Mouse (Mus musculus) embryonic facial prominence, embryonic 14.5 days (tissue): Measurements from ENCODE around the gene Ntm. TPM values are rescaled to one million over a fixed set of nuclear protein-coding genes. Genes with fewer than 3 reads are reported as not detected.

Experiments used
- ATAC-seq: fragments of 200-750 bp; cut with Nextera tagmentation; 2 replicates; pipeline ENCODE4 v1.8.0; 2017; ENCODE audit warnings: low read depth, moderate number of reproducible peaks, moderate TSS enrichment
- DNase-seq: peaks from one replicate; pipeline ENCODE4 v3.0.0-alpha.2; 2015; ENCODE audit warnings: low spot score
- H3K27ac ChIP-seq: fragments of 300-500 bp; sonication (generic); replicated peaks from 2 replicates; pipeline ENCODE4 v1.5.1; 2014; ENCODE audit warnings: low read depth, mild to moderate bottlenecking, low read length, moderate library complexity
- H3K27me3 ChIP-seq: fragments of 300-500 bp; sonication (generic); replicated peaks from 2 replicates; pipeline ENCODE4 v1.6.1; 2014; ENCODE audit warnings: low read length; ENCODE audit not compliant: control insufficient read depth, insufficient read depth
- H3K36me3 ChIP-seq: fragments of 300-500 bp; sonication (generic); 2 replicates; pipeline ENCODE4 v1.6.1; 2014; ENCODE audit warnings: low read length, mixed read lengths; ENCODE audit not compliant: control insufficient read depth, insufficient read depth
- H3K4me1 ChIP-seq: fragments of 300-500 bp; sonication (generic); 2 replicates; pipeline ENCODE4 v1.6.1; 2014; ENCODE audit warnings: antibody characterized with exemption, low read length; ENCODE audit not compliant: control insufficient read depth, insufficient read depth
- H3K4me2 ChIP-seq: fragments of 300-500 bp; sonication (generic); 2 replicates; pipeline ENCODE4 v1.6.1; 2014; ENCODE audit warnings: low read depth, mild to moderate bottlenecking, low read length, moderate library complexity, mixed read lengths
- H3K4me3 ChIP-seq: fragments of 300-500 bp; sonication (generic); 2 replicates; pipeline ENCODE4 v1.5.1; 2014; ENCODE audit warnings: low read depth, mild to moderate bottlenecking, low read length
- H3K9ac ChIP-seq: fragments of 300-500 bp; sonication (generic); 2 replicates; pipeline ENCODE4 v1.6.1; 2014; ENCODE audit warnings: low read depth, mild to moderate bottlenecking, low read length, moderate library complexity, mixed read lengths
- H3K9me3 ChIP-seq: fragments of 300-500 bp; sonication (generic); 2 replicates; pipeline ENCODE4 v1.6.1; 2016; ENCODE audit warnings: low read length; ENCODE audit not compliant: control insufficient read depth
- WGBS: fragments of 180-500 bp; shearing (Covaris S2); extraction: QIAGEN DNeasy Blood & Tissue Kit; methylation state at CpG from one replicate; pipeline ENCODE4 v1.1.7; 2014; 5-methylcytosine and 5-hydroxymethylcytosine counted together
- polyA plus RNA-seq: library from polyadenylated mRNA; unstranded; fragments of >200 nt; fragmentation: Nextera tagmentation; extraction: Ambion mirVana; gene quantifications from 2 replicates; pipeline ENCODE4 v1.2.1, GENCODE M21; 2014

Gene Ntm
- polyA plus RNA-seq, 1 experiment from 2014 or later: 28.2 TPM

- Histone ChIP-seq H3K9me3 (no peaks in the 10 kb centered on the region), H3K4me3 (no peak overlapping the region), H3K27ac (no peak overlapping the region), H3K27me3 (peaks cover 30% of the 10 kb centered on the region; the same call in 1 of the 2 replicates), H3K4me2 (no peak overlapping the region), H3K36me3 (no peaks in the 10 kb centered on the region), H3K9ac (no peak overlapping the region), H3K4me1 (no peaks in the 10 kb centered on the region; the same call in 1 of the 2 replicates)
- ATAC-seq: no peak
- WGBS: 59% methylated on average over 8 of the region's 8 CpGs
- DNase-seq: no peak
Observed at GRCm38 (mm10) chr9:29409216-29409907, 553.6 kb downstream of the Ntm start.

- H3K4me1 ChIP-seq: no peaks in the 10 kb centered on the region; the same call in 1 of the 2 replicates
- DNase-seq: no peak
- H3K9ac ChIP-seq: no peak overlapping the region
- no peak for ATAC-seq
- H3K4me3 ChIP-seq: no peak overlapping the region
- no peaks in the 10 kb centered on the region for H3K9me3 ChIP-seq
- H3K4me2 ChIP-seq: no peak overlapping the region
- H3K27me3 ChIP-seq: peaks cover 20% of the 10 kb centered on the region; the same call in 1 of the 2 replicates
- no peaks in the 10 kb centered on the region for H3K36me3 ChIP-seq
- no peak overlapping the region for H3K27ac ChIP-seq
Observed at GRCm38 (mm10) chr9:29407954-29408353, 555.0 kb downstream of the Ntm start.

DNA sequence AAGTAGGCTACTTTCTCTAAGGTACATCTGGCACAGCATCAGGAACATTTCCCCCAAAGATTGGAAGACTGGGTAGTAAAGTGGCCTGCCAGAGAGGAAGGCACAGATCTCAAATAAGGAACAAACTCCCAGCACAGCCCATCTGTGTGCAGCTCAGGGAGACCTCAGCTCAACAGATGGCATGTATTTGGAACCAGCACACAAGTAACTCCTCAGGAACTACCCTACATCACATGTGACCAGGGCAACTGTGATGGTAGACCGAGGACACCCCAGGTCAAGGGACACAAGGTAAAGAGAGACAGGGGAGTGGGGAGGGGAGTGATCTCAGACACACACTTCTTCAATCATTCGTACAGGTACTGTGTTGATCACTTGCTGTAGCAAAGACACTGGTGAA is 556.0 kb downstream of the Ntm start:
- WGBS: 89% methylated on average over 2 of the region's 2 CpGs
- Histone ChIP-seq H3K9me3 (no peaks in the 10 kb centered on the region), H3K9ac (no peak overlapping the region), H3K36me3 (no peaks in the 10 kb centered on the region), H3K4me1 (no peaks in the 10 kb centered on the region; the same call in 1 of the 2 replicates), H3K27ac (no peak overlapping the region), H3K4me2 (no peak overlapping the region), H3K27me3 (peaks cover 15% of the 10 kb centered on the region; the same call in 1 of the 2 replicates), H3K4me3 (no peak overlapping the region)
- no peak for ATAC-seq
- no peak for DNase-seq

DNA sequence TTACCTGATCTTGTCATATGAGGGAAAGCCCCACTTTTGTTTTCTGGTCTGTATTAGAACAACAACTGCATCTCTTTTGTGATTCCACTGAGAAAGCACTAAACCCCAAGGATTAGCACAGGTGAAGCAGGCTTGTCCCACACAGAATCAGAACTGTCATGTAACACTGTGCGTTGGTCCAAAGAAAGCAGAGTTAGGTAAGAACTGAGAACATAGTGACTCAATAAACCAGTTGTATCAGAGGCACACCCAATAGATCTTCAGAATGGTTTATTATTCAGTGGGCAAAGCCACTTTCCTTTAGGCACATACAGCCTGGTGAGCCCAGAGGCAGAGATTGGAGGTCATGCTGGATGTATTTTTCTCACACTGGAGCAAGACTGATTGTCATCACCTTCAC is 556.9 kb downstream of the Ntm start:
- Histone ChIP-seq H3K36me3 (no peaks in the 10 kb centered on the region), H3K27me3 (peaks cover 11% of the 10 kb centered on the region; the same call in 1 of the 2 replicates)
- WGBS: 88% methylated on average over 1 of the region's 1 CpGs

GRCm38 (mm10) chr9:29400151-29400550 is 562.8 kb downstream of the Ntm start:
- no peak overlapping the region for H3K4me3 ChIP-seq
- WGBS: 49% methylated on average over 8 of the region's 8 CpGs
- H3K27me3 ChIP-seq: no peaks in the 10 kb centered on the region
- no peak overlapping the region for H3K9ac ChIP-seq
- DNase-seq (no peak), ATAC-seq (no peak)
- H3K4me2 ChIP-seq: no peak overlapping the region
- no peaks in the 10 kb centered on the region for H3K9me3 ChIP-seq
- no peak overlapping the region for H3K27ac ChIP-seq
- no peaks in the 10 kb centered on the region for H3K4me1 ChIP-seq
- H3K36me3 ChIP-seq: no peaks in the 10 kb centered on the region

More for the DNA sequence above, 556.9 kb downstream of the Ntm start:
- no peak overlapping the region for H3K27ac ChIP-seq
- no peaks in the 10 kb centered on the region for H3K9me3 ChIP-seq
- no peak overlapping the region for H3K4me3 ChIP-seq
- DNase-seq (no peak), ATAC-seq (no peak)
- no peak overlapping the region for H3K4me2 ChIP-seq
- no peak overlapping the region for H3K9ac ChIP-seq
- no peaks in the 10 kb centered on the region; the same call in 1 of the 2 replicates for H3K4me1 ChIP-seq

DNA sequence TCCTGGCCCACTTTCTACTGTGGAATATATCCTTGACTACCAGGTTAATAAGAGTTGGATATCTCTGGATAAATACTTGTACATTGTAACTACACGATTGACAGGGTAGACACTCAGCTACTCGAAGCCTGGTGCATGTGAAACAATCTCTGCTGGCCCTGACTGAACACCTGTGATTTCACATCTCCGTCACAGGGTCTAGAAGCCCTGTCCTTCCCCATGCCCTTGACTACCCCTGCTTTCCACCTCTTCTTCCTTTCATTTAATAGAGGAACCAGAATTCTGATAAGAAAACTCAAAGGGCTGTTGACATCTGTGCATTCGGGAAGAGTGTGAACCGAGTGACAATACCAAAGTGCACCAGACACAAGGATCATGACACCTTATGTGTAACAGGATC is 566.8 kb downstream of the Ntm start:
- WGBS: 85% methylated on average over 5 of the region's 5 CpGs
- no peak overlapping the region for H3K9ac ChIP-seq
- no peaks in the 10 kb centered on the region for H3K36me3 ChIP-seq
- H3K4me1 ChIP-seq: no peaks in the 10 kb centered on the region
- no peak for ATAC-seq
- H3K4me2 ChIP-seq: no peak overlapping the region
- H3K9me3 ChIP-seq: no peaks in the 10 kb centered on the region
- no peak for DNase-seq
- H3K27me3 ChIP-seq: no peaks in the 10 kb centered on the region
- no peak overlapping the region for H3K27ac ChIP-seq
- no peak overlapping the region for H3K4me3 ChIP-seq

GRCm38 (mm10) chr9:29393136-29393535 is 569.8 kb downstream of the Ntm start:
- no peak overlapping the region for H3K4me2 ChIP-seq
- 83% methylated on average over 4 of the region's 4 CpGs for WGBS
- ATAC-seq: no peak

DNA sequence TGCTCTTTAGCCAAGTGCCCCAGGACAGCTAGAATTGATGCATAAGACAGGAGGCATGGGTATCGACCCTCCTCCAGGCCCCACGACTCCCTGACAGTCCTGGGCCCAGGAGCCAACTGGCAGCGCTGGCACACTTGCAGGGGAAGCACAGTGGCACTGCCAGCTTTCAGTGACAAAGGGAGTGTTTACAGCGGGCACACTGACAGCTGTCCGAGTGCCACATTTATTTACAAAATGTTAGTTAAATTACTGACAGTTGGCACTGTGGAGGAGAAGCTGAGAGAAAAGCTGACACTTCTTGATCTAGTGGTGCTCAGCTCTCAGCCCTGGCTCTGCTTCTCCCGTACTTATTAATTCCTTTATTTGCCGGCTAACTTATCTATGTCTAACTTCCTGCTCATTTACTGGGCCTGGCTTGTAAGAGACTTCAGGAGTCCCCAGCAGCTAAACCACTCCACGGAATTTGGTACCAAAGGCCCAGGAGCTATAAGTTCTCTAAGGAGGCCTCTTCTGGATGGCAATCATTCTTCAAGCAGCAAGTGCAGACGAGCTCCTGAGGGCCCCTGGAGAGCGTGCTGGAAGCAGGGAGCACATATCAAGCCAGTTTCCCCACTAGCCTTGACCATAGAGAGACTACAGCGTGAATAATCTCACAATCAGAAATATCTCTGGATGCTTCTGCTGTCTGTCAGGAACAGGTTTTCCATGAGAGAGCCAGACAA is 572.0 kb downstream of the Ntm start:
- Histone ChIP-seq H3K4me1 (no peaks in the 10 kb centered on the region), H3K9me3 (no peaks in the 10 kb centered on the region), H3K4me2 (no peak overlapping the region), H3K9ac (no peak overlapping the region), H3K27me3 (no peaks in the 10 kb centered on the region), H3K36me3 (no peaks in the 10 kb centered on the region), H3K4me3 (no peak overlapping the region), H3K27ac (no peak overlapping the region)
- ATAC-seq (no peak), DNase-seq (no peak)
- WGBS: 74% methylated on average over 11 of the region's 11 CpGs

More at GRCm38 (mm10) chr9:29393136-29393535, 569.8 kb downstream of the Ntm start:
- no peaks in the 10 kb centered on the region for H3K36me3 ChIP-seq
- H3K4me3 ChIP-seq: no peak overlapping the region
- no peak overlapping the region for H3K27ac ChIP-seq
- H3K27me3 ChIP-seq: no peaks in the 10 kb centered on the region
- H3K9ac ChIP-seq: no peak overlapping the region
- no peak for DNase-seq
- H3K9me3 ChIP-seq: no peaks in the 10 kb centered on the region
- H3K4me1 ChIP-seq: no peaks in the 10 kb centered on the region
